Mouse (Mus musculus): ENCODE data around the gene Gbf1.
"Not testable (repeated sequence)": the region's sequence is repeated elsewhere in the genome, so short reads cannot be mapped to it uniquely, and the experiment has no call there.

Gbf1 gene

GRCm38 (mm10) chr19:46152127-46152803 lies at the start of gene Gbf1:
Gene Gbf1 (plus strand): TSS chr19:46152509.
- peak; percentile 89 for DNase-seq (ENCODE audit: extremely low spot score, low spot score)

- no peak for DNase-seq (ENCODE audit: extremely low spot score, low spot score)
Measured at GRCm38 (mm10) chr19:46103437-46104186, 48.7 kb upstream of the Gbf1 start.

- DNase-seq (ENCODE audit: extremely low spot score, low spot score) = no peak
Measured at GRCm38 (mm10) chr19:46104187-46104557, 48.1 kb upstream of the Gbf1 start.

GRCm38 (mm10) chr19:46110214-46110613 lies 42.1 kb upstream of the Gbf1 start:
- DNase-seq (ENCODE audit: extremely low spot score, low spot score) = no peak

GRCm38 (mm10) chr19:46110781-46111180 lies 41.5 kb upstream of the Gbf1 start:
- DNase-seq (ENCODE audit: extremely low spot score, low spot score) = no peak

GRCm38 (mm10) chr19:46114617-46115016 lies 37.7 kb upstream of the Gbf1 start:
- DNase-seq (ENCODE audit: extremely low spot score, low spot score) = no peak

GRCm38 (mm10) chr19:46119458-46119857 lies 32.9 kb upstream of the Gbf1 start:
- DNase-seq (ENCODE audit: extremely low spot score, low spot score) = no peak

GRCm38 (mm10) chr19:46120872-46121271 lies 31.4 kb upstream of the Gbf1 start:
- no peak for DNase-seq (ENCODE audit: extremely low spot score, low spot score)

GRCm38 (mm10) chr19:46123876-46124275 lies 28.4 kb upstream of the Gbf1 start:
- no peak for DNase-seq (ENCODE audit: extremely low spot score, low spot score)

GRCm38 (mm10) chr19:46124651-46125050 lies 27.7 kb upstream of the Gbf1 start:
- no peak for DNase-seq (ENCODE audit: extremely low spot score, low spot score)

- DNase-seq (ENCODE audit: extremely low spot score, low spot score) = no peak
Measured at GRCm38 (mm10) chr19:46126301-46126700, 26.0 kb upstream of the Gbf1 start.

- DNase-seq (ENCODE audit: extremely low spot score, low spot score) = not testable (repeated sequence)
Measured at GRCm38 (mm10) chr19:46129737-46130136, 22.6 kb upstream of the Gbf1 start.

GRCm38 (mm10) chr19:46131283-46131682 lies 21.0 kb upstream of the Gbf1 start:
- no peak for DNase-seq (ENCODE audit: extremely low spot score, low spot score)

- DNase-seq (ENCODE audit: extremely low spot score, low spot score) = no peak
Measured at GRCm38 (mm10) chr19:46131694-46132525, 20.4 kb upstream of the Gbf1 start, which contains the start of gene Elovl3. Gene Elovl3 (plus strand): TSS chr19:46131897.

- no peak for DNase-seq (ENCODE audit: extremely low spot score, low spot score)
Measured at GRCm38 (mm10) chr19:46132577-46132976, 19.7 kb upstream of the Gbf1 start.

- DNase-seq (ENCODE audit: extremely low spot score, low spot score) = peak; percentile 91
Measured at GRCm38 (mm10) chr19:46135297-46135696, 17.0 kb upstream of the Gbf1 start.

- DNase-seq (ENCODE audit: extremely low spot score, low spot score) = peak; percentile 81
Measured at GRCm38 (mm10) chr19:46135789-46136638, 16.3 kb upstream of the Gbf1 start.

- peak; percentile 78 for DNase-seq (ENCODE audit: extremely low spot score, low spot score)
Measured at GRCm38 (mm10) chr19:46136639-46137580, 15.4 kb upstream of the Gbf1 start.

- no peak for DNase-seq (ENCODE audit: extremely low spot score, low spot score)
Measured at GRCm38 (mm10) chr19:46140324-46140723, 12.0 kb upstream of the Gbf1 start.

- no peak for DNase-seq (ENCODE audit: extremely low spot score, low spot score)
Measured at GRCm38 (mm10) chr19:46141091-46141490, 11.2 kb upstream of the Gbf1 start.
